Mouse (Mus musculus) CH12.LX (cell line): Measurements from ENCODE around the gene Pax1. TPM values are rescaled to one million over a fixed set of nuclear protein-coding genes. Genes with fewer than 3 reads are reported as not detected.

Experiments used
- DNase-seq: peaks from one replicate; pipeline ENCODE4 v3.0.0-alpha.2; 2013; ENCODE audit errors: extremely low read depth
- H3K27ac ChIP-seq: 2 replicates; pipeline ENCODE4 v1.5.1; 2012; ENCODE audit warnings: low read depth, mild to moderate bottlenecking, control low read depth, moderate library complexity; ENCODE audit not compliant: insufficient read depth
- H3K27me3 ChIP-seq: replicated peaks from 2 replicates; pipeline ENCODE3; 2012; ENCODE audit warnings: inconsistent platforms
- H3K36me3 ChIP-seq, 2 experiments: replicated peaks in 1 of 2; 2 replicates each; pipeline versions ENCODE3 to v1.6.1; 2012; ENCODE audit warnings: inconsistent platforms in 1 of 2, low read length in 1 of 2, mild to moderate bottlenecking in 1 of 2, mixed read lengths in 1 of 2, moderate library complexity in 1 of 2; ENCODE audit not compliant: control insufficient read depth in 1 of 2, insufficient read depth in 1 of 2
- H3K4me1 ChIP-seq, 2 experiments: 2 replicates each; pipeline ENCODE4 v1.6.1; 2012; ENCODE audit warnings: inconsistent platforms in 1 of 2, moderate library complexity in 1 of 2; ENCODE audit not compliant: insufficient read depth in 2 of 2, control insufficient read depth in 1 of 2
- H3K4me2 ChIP-seq: 2 replicates; pipeline ENCODE4 v1.6.1; 2012; ENCODE audit warnings: low read depth, mild to moderate bottlenecking, control low read depth; ENCODE audit not compliant: poor library complexity, insufficient read depth, severe bottlenecking
- H3K4me3 ChIP-seq, 3 experiments: fragments of 150-350 bp in 1 of 3; sonication (generic) in 1 of 3; replicated peaks in 1 of 3; 2 replicates each; pipeline versions ENCODE3 to v1.5.1; 2011 to 2012; ENCODE audit warnings: low read depth in 2 of 3, low read length in 2 of 3, mild to moderate bottlenecking in 2 of 3, moderate library complexity in 2 of 3, control low read depth in 1 of 3, improper control_type of control experiment in 1 of 3, inconsistent platforms in 1 of 3, mixed read lengths in 1 of 3; ENCODE audit not compliant: poor library complexity in 1 of 3
- H3K79me2 ChIP-seq: replicated peaks from 2 replicates; pipeline ENCODE4 v1.6.1; 2012; ENCODE audit warnings: mild to moderate bottlenecking, moderate library complexity; ENCODE audit not compliant: control insufficient read depth, poor library complexity, insufficient read depth, severe bottlenecking; ENCODE audit errors: extremely low read depth
- H3K9ac ChIP-seq: 2 replicates; pipeline ENCODE4 v1.6.1; 2012; ENCODE audit warnings: low read depth, mild to moderate bottlenecking, control low read depth, moderate library complexity; ENCODE audit not compliant: insufficient read depth
- H3K9me3 ChIP-seq: replicated peaks from 2 replicates; pipeline ENCODE3; 2012; ENCODE audit warnings: low read length, inconsistent platforms, mixed read lengths
- CHD2 ChIP-seq: IDR thresholded peaks from 2 replicates; pipeline ENCODE4 v1.6.1; 2011; ENCODE audit warnings: low read length, improper control_type of control experiment
- ELF1 ChIP-seq: IDR thresholded peaks from 2 replicates; pipeline ENCODE4 v1.6.1; 2014; ENCODE audit warnings: low read depth, mild to moderate bottlenecking, inconsistent platforms, low read length, improper control_type of control experiment
- EP300 ChIP-seq: IDR thresholded peaks from 2 replicates; pipeline ENCODE4 v1.6.1; 2011; ENCODE audit warnings: low read length, improper control_type of control experiment
- ETS1 ChIP-seq: conservative IDR thresholded peaks from 2 replicates; pipeline ENCODE4 v1.6.1; 2012; ENCODE audit warnings: low read depth, mild to moderate bottlenecking, inconsistent platforms, low read length, improper control_type of control experiment, moderate library complexity
- HCFC1 ChIP-seq: IDR thresholded peaks from 2 replicates; pipeline ENCODE4 v1.6.1; 2012; ENCODE audit warnings: low read depth, mild to moderate bottlenecking, inconsistent platforms, low read length, improper control_type of control experiment
- IRF4 ChIP-seq: IDR thresholded peaks from 2 replicates; pipeline ENCODE4 v1.6.1; 2014; ENCODE audit warnings: low read depth, mild to moderate bottlenecking, inconsistent platforms, low read length, improper control_type of control experiment
- MAFK ChIP-seq: IDR thresholded peaks from 2 replicates; pipeline ENCODE4 v1.6.1; 2011; ENCODE audit warnings: low read length, improper control_type of control experiment; ENCODE audit not compliant: insufficient replicate concordance
- MEF2A ChIP-seq: IDR thresholded peaks from 2 replicates; pipeline ENCODE4 v1.6.1; 2014; ENCODE audit warnings: low read depth, mild to moderate bottlenecking, inconsistent platforms, low read length, improper control_type of control experiment, borderline replicate concordance
- RAD21 ChIP-seq: IDR thresholded peaks from 2 replicates; pipeline ENCODE4 v1.6.1; 2011; ENCODE audit warnings: low read depth, mild to moderate bottlenecking, low read length, improper control_type of control experiment, moderate library complexity
- RCOR1 ChIP-seq: conservative IDR thresholded peaks from 2 replicates; pipeline ENCODE4 v1.6.1; 2012; ENCODE audit warnings: low read depth, mild to moderate bottlenecking, inconsistent platforms, low read length, improper control_type of control experiment
- ZMIZ1 ChIP-seq: IDR thresholded peaks from 2 replicates; pipeline ENCODE4 v1.6.1; 2012; ENCODE audit warnings: low read depth, mild to moderate bottlenecking, inconsistent platforms, low read length, improper control_type of control experiment
- ZNF384 ChIP-seq: IDR thresholded peaks from 2 replicates; pipeline ENCODE4 v1.6.1; 2012; ENCODE audit warnings: low read depth, low read length, improper control_type of control experiment, inconsistent platforms
- dilution Hi-C: fragments of 300-500 bp; cut with MboI; formaldehyde crosslinking; loops from 2 replicates; pipeline ENCODE4 v1.14.3; 2020; ENCODE audit warnings: low sequenced_read_pairs; ENCODE audit not compliant: extremely low pct_unique_long_range_greater_than_20kb, extremely low pct_ligation_motif_present
- in situ Hi-C: fragments of 300-500 bp; cut with MboI; formaldehyde crosslinking; loops from 3 replicates; pipeline ENCODE4 v1.14.3; 2019; ENCODE audit warnings: low sequenced_read_pairs, low pct_ligation_motif_present, low pct_unique_long_range_greater_than_20kb, mixed read lengths
- polyA plus RNA-seq: library from polyadenylated mRNA; unstranded; fragments of >175 nt; gene quantifications from 2 replicates; pipeline ENCODE4 v1.2.1, GENCODE M21; 2012; ENCODE audit warnings: low read depth; ENCODE audit not compliant: insufficient read length
- total RNA-seq, 2 experiments: library from RNA; depleted of rRNA; stranded (reverse); fragments of 300-350 nt in 1 of 2; fragments of >200 nt in 1 of 2; gene quantifications; 2 replicates each; pipeline ENCODE4 v1.2.3; 2012 to 2014

Gene Pax1
- total and polyA plus RNA-seq, 3 experiments = not detected

DNA sequence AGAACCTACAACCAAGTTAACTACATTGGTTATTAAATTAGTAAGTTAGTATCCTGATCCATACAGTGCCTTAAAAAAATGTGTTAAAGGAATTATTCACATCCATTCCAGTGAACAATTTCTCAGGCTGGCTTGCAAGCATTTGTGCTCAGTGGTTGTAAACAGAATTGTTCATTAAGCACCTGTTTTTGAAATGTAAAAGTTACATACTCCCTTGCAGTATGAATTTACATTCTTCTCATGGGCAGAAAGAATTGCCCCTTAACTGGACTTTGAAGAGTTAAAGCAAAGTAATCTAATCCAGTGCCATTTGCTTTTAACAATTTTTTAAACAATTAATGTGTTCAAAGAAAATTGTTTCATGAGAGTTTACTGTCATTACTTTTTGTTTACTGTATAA lies 9.6 kb downstream of the Pax1 start:
- H3K9ac ChIP-seq = no peak overlapping the region
- H3K9me3 ChIP-seq = no peaks in the 10 kb centered on the region
- DNase-seq = no peak
- H3K4me1 ChIP-seq = peaks cover 2 to 16% of the 10 kb centered on the region in 2 experiments; a peak in 2 of 4 replicates
- H3K79me2 ChIP-seq = no peaks in the 10 kb centered on the region
- in situ Hi-C loops (no loop called here), dilution Hi-C loops (no loop called here)
- no peaks in the 10 kb centered on the region for H3K36me3 ChIP-seq
- H3K27ac ChIP-seq = no peak overlapping the region
- no peak overlapping the region for H3K4me3 ChIP-seq
- TF ChIP-seq RAD21 (no peak), HCFC1 (no peak), MEF2A (no peak), MAFK (no peak)
- H3K27me3 ChIP-seq = no peaks in the 10 kb centered on the region
- no peak overlapping the region for H3K4me2 ChIP-seq

DNA sequence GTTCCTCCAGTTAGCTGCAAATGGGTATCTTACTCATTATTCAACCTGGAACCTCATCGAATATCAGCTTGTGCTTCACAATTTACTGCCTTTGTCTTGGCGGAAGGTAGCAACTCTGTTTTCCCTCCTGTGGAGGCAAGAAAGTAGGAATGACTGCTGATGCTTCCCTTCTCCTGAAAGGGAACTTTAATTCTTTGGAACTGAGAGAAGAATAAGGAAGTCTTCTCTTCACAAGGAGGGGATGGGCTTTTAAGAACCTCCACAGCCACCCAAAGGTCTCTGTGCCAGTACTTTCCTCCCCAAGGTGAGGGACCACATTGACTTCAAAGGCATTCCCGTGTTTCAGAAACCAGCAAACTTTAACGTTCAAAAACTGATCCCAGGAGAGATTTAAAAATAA lies 10.1 kb downstream of the Pax1 start:
- peaks cover 2 to 16% of the 10 kb centered on the region in 2 experiments; a peak in 2 of 4 replicates for H3K4me1 ChIP-seq
- no peak for DNase-seq
- H3K9ac ChIP-seq = no peak overlapping the region
- in situ Hi-C loops = no loop called here
- TF ChIP-seq CHD2 (no peak), EP300 (no peak)
- no peaks in the 10 kb centered on the region for H3K27me3 ChIP-seq
- H3K36me3 ChIP-seq = no peaks in the 10 kb centered on the region
- no peaks in the 10 kb centered on the region for H3K9me3 ChIP-seq
- no peak overlapping the region for H3K4me2 ChIP-seq
- dilution Hi-C loops = no loop called here
- no peaks in the 10 kb centered on the region for H3K79me2 ChIP-seq
- no peak overlapping the region for H3K27ac ChIP-seq
- no peak overlapping the region for H3K4me3 ChIP-seq

DNA sequence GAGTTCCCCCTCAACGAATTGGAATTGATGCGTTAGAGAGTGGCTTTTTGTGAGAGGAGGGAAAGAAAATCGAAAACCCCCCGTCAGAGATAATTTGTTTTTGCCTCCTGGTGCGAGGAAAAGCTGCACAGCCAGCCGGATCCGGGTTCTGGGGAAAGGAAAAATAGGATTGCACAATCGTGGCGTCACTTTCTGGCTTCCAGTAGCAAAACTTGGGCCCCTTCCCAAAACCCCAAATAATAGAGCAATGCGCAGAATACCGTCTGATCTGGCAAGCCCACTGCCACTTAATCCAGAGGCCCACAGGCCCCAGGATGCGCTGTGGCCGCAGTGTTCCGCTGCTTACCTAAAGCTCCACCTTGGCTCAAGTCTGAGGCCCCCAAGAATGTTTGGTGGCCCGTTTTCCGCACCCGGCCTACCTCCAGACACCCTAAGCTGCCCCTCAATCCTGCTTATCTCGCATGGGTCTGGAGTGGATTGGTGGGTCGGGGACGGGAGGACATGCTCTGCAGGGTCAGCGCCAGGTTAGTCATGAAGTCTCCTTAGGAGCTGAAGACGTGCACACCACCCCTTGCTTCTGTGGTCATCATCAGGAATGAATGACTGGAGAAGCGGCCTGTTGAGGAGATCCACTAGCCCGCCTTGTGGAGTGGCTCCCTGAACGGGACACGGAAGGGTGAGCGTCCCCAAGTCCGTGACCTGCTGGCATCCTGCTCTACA lies 11.4 kb downstream of the Pax1 start:
- Histone ChIP-seq H3K9me3 (no peaks in the 10 kb centered on the region), H3K27me3 (no peaks in the 10 kb centered on the region), H3K27ac (no peak overlapping the region), H3K9ac (no peak overlapping the region)
- DNase-seq = no peak
- TF ChIP-seq ELF1 (no peak), IRF4 (no peak), ZMIZ1 (no peak), RCOR1 (no peak), ZNF384 (no peak), ETS1 (no peak)
- TF ChIP-seq, all 38 proteins: peak for 0
- H3K4me1 ChIP-seq = peaks cover 2 to 16% of the 10 kb centered on the region in 2 experiments; a peak in 2 of 4 replicates
- in situ Hi-C loops = no loop called here
- H3K79me2 ChIP-seq = no peaks in the 10 kb centered on the region
- no peaks in the 10 kb centered on the region for H3K36me3 ChIP-seq
- dilution Hi-C loops = no loop called here
- no peak overlapping the region for H3K4me2 ChIP-seq
- no peak overlapping the region for H3K4me3 ChIP-seq
